Mouse (Mus musculus) CH12.LX (cell line): Measurements from ENCODE around the gene Slc13a2. TPM values are rescaled to one million over a fixed set of nuclear protein-coding genes. Genes with fewer than 3 reads are reported as not detected.

Source experiments
- DNase-seq: peaks from one replicate; pipeline ENCODE4 v3.0.0-alpha.2; 2013; ENCODE audit errors: extremely low read depth
- H3K27ac ChIP-seq: 2 replicates; pipeline ENCODE4 v1.5.1; 2012; ENCODE audit warnings: low read depth, mild to moderate bottlenecking, control low read depth, moderate library complexity; ENCODE audit not compliant: insufficient read depth
- H3K27me3 ChIP-seq: replicated peaks from 2 replicates; pipeline ENCODE3; 2012; ENCODE audit warnings: inconsistent platforms
- H3K36me3 ChIP-seq, 2 experiments: replicated peaks in 1 of 2; 2 replicates each; pipeline versions ENCODE3 to v1.6.1; 2012; ENCODE audit warnings: inconsistent platforms in 1 of 2, low read length in 1 of 2, mild to moderate bottlenecking in 1 of 2, mixed read lengths in 1 of 2, moderate library complexity in 1 of 2; ENCODE audit not compliant: control insufficient read depth in 1 of 2, insufficient read depth in 1 of 2
- H3K4me1 ChIP-seq, 2 experiments: 2 replicates each; pipeline ENCODE4 v1.6.1; 2012; ENCODE audit warnings: inconsistent platforms in 1 of 2, moderate library complexity in 1 of 2; ENCODE audit not compliant: insufficient read depth in 2 of 2, control insufficient read depth in 1 of 2
- H3K4me2 ChIP-seq: 2 replicates; pipeline ENCODE4 v1.6.1; 2012; ENCODE audit warnings: low read depth, mild to moderate bottlenecking, control low read depth; ENCODE audit not compliant: poor library complexity, insufficient read depth, severe bottlenecking
- H3K4me3 ChIP-seq, 3 experiments: fragments of 150-350 bp in 1 of 3; sonication (generic) in 1 of 3; replicated peaks in 1 of 3; 2 replicates each; pipeline versions ENCODE3 to v1.5.1; 2011 to 2012; ENCODE audit warnings: low read depth in 2 of 3, low read length in 2 of 3, mild to moderate bottlenecking in 2 of 3, moderate library complexity in 2 of 3, control low read depth in 1 of 3, improper control_type of control experiment in 1 of 3, inconsistent platforms in 1 of 3, mixed read lengths in 1 of 3; ENCODE audit not compliant: poor library complexity in 1 of 3
- H3K79me2 ChIP-seq: replicated peaks from 2 replicates; pipeline ENCODE4 v1.6.1; 2012; ENCODE audit warnings: mild to moderate bottlenecking, moderate library complexity; ENCODE audit not compliant: control insufficient read depth, poor library complexity, insufficient read depth, severe bottlenecking; ENCODE audit errors: extremely low read depth
- H3K9ac ChIP-seq: 2 replicates; pipeline ENCODE4 v1.6.1; 2012; ENCODE audit warnings: low read depth, mild to moderate bottlenecking, control low read depth, moderate library complexity; ENCODE audit not compliant: insufficient read depth
- H3K9me3 ChIP-seq: replicated peaks from 2 replicates; pipeline ENCODE3; 2012; ENCODE audit warnings: low read length, inconsistent platforms, mixed read lengths
- CHD1 ChIP-seq: IDR thresholded peaks from 2 replicates; pipeline ENCODE4 v1.6.1; 2012; ENCODE audit warnings: low read depth, low read length, improper control_type of control experiment, inconsistent platforms
- CTCF ChIP-seq, 2 experiments: IDR thresholded peaks in 1 of 2; conservative IDR thresholded peaks in 1 of 2; 2 replicates each; pipeline ENCODE4 v1.5.1; 2011 to 2012; ENCODE audit warnings: low read depth in 2 of 2, low read length in 2 of 2, improper control_type of control experiment in 1 of 2, inconsistent platforms in 1 of 2, mild to moderate bottlenecking in 1 of 2, moderate library complexity in 1 of 2
- ETS1 ChIP-seq: conservative IDR thresholded peaks from 2 replicates; pipeline ENCODE4 v1.6.1; 2012; ENCODE audit warnings: low read depth, mild to moderate bottlenecking, inconsistent platforms, low read length, improper control_type of control experiment, moderate library complexity
- JUND ChIP-seq: conservative IDR thresholded peaks from 2 replicates; pipeline ENCODE4 v1.6.1; 2011; ENCODE audit warnings: low read depth, low read length, improper control_type of control experiment
- KAT2A ChIP-seq: IDR thresholded peaks from 2 replicates; pipeline ENCODE4 v1.6.1; 2012; ENCODE audit warnings: low read length, improper control_type of control experiment, inconsistent platforms; ENCODE audit not compliant: insufficient replicate concordance
- MXI1 ChIP-seq: IDR thresholded peaks from 2 replicates; pipeline ENCODE4 v1.6.1; 2011; ENCODE audit warnings: mild to moderate bottlenecking, low read depth, low read length, improper control_type of control experiment
- NELFE ChIP-seq: IDR thresholded peaks from 2 replicates; pipeline ENCODE4 v1.6.1; 2011; ENCODE audit warnings: low read depth, low read length, improper control_type of control experiment
- NRF1 ChIP-seq: IDR thresholded peaks from 2 replicates; pipeline ENCODE4 v1.6.1; 2014; ENCODE audit warnings: low read depth, mild to moderate bottlenecking, inconsistent platforms, low read length, improper control_type of control experiment, moderate library complexity
- USF1 ChIP-seq: IDR thresholded peaks from 2 replicates; pipeline ENCODE4 v1.6.1; 2014; ENCODE audit warnings: low read depth, mild to moderate bottlenecking, inconsistent platforms, low read length, improper control_type of control experiment
- USF2 ChIP-seq: conservative IDR thresholded peaks from 2 replicates; pipeline ENCODE4 v1.6.1; 2011; ENCODE audit warnings: low read depth, low read length, improper control_type of control experiment
- dilution Hi-C: fragments of 300-500 bp; cut with MboI; formaldehyde crosslinking; loops from 2 replicates; pipeline ENCODE4 v1.14.3; 2020; ENCODE audit warnings: low sequenced_read_pairs; ENCODE audit not compliant: extremely low pct_unique_long_range_greater_than_20kb, extremely low pct_ligation_motif_present
- in situ Hi-C: fragments of 300-500 bp; cut with MboI; formaldehyde crosslinking; loops from 3 replicates; pipeline ENCODE4 v1.14.3; 2019; ENCODE audit warnings: low sequenced_read_pairs, low pct_ligation_motif_present, low pct_unique_long_range_greater_than_20kb, mixed read lengths
- polyA plus RNA-seq: library from polyadenylated mRNA; unstranded; fragments of >175 nt; gene quantifications from 2 replicates; pipeline ENCODE4 v1.2.1, GENCODE M21; 2012; ENCODE audit warnings: low read depth; ENCODE audit not compliant: insufficient read length
- total RNA-seq, 2 experiments: library from RNA; depleted of rRNA; stranded (reverse); fragments of 300-350 nt in 1 of 2; fragments of >200 nt in 1 of 2; gene quantifications; 2 replicates each; pipeline ENCODE4 v1.2.3; 2012 to 2014

Slc13a2 gene
- total and polyA plus RNA-seq, 3 experiments = not detected

- H3K36me3 ChIP-seq = no peaks in the 10 kb centered on the region
- TF ChIP-seq NRF1 (no peak), KAT2A (no peak), NELFE (no peak)
- DNase-seq = no peak
- dilution Hi-C loops = no loop called here
- no peaks in the 10 kb centered on the region for H3K27me3 ChIP-seq
- no peak overlapping the region for H3K4me3 ChIP-seq
- H3K27ac ChIP-seq = no peak overlapping the region
- H3K4me1 ChIP-seq = peaks cover 4 to 34% of the 10 kb centered on the region in 2 experiments
- no peaks in the 10 kb centered on the region for H3K9me3 ChIP-seq
- no peaks in the 10 kb centered on the region for H3K79me2 ChIP-seq
- H3K9ac ChIP-seq = no peak overlapping the region
- H3K4me2 ChIP-seq = no peak overlapping the region
- in situ Hi-C loops = loop anchor here (5.0 to 10.0 kb wide), 2 partner anchors 36 to 78 kb away; no protein-coding TSS in a partner anchor
These were observed 21.1 kb upstream of the Slc13a2 start for GRCm38 (mm10) chr11:78443115-78443514.

GRCm38 (mm10) chr11:78438399-78438930 is 16.4 kb upstream of the Slc13a2 start:
- dilution Hi-C loops = no loop called here
- DNase-seq = no peak
- Histone ChIP-seq H3K27ac (no peak overlapping the region), H3K36me3 (no peaks in the 10 kb centered on the region), H3K9ac (no peak overlapping the region), H3K4me2 (no peak overlapping the region), H3K79me2 (no peaks in the 10 kb centered on the region), H3K4me1 (peaks cover 16 to 24% of the 10 kb centered on the region in 2 experiments), H3K9me3 (no peaks in the 10 kb centered on the region), H3K27me3 (peaks cover 2% of the 10 kb centered on the region), H3K4me3 (no peak overlapping the region)
- in situ Hi-C loops = no loop called here
- TF ChIP-seq JUND (no peak), CHD1 (no peak), MXI1 (no peak), ETS1 (no peak)

- Histone ChIP-seq H3K9me3 (no peaks in the 10 kb centered on the region), H3K4me1 (peaks cover 16 to 25% of the 10 kb centered on the region in 2 experiments), H3K79me2 (no peaks in the 10 kb centered on the region), H3K36me3 (no peaks in the 10 kb centered on the region), H3K27ac (no peak overlapping the region), H3K27me3 (peaks cover 6% of the 10 kb centered on the region), H3K4me2 (no peak overlapping the region), H3K9ac (no peak overlapping the region), H3K4me3 (no peak overlapping the region)
- TF ChIP-seq USF1 = no peak
- TF ChIP-seq CTCF (conservative IDR thresholded peaks at IDR 0.05 in 1 of 2, IDR thresholded peaks at IDR 0.05 in 1 of 2; ENCODE audit: low read depth in 2 of 2, low read length in 2 of 2) = no peak
- no peak for TF ChIP-seq USF2
- DNase-seq = no peak
- dilution Hi-C loops (no loop called here), in situ Hi-C loops (no loop called here)
These were observed 15.2 kb upstream of the Slc13a2 start for GRCm38 (mm10) chr11:78437182-78437581.
